Mouse (Mus musculus): ENCODE measurements around the gene Ascl3. TPM values are rescaled to one million over a fixed set of nuclear protein-coding genes. Genes with fewer than 3 reads are reported as not detected.

The Ascl3 gene
- not detected for total RNA-seq (2021)
- long read RNA-seq, experiment 1: 0 reads
- long read RNA-seq, experiment 2: 0 reads

DNA sequence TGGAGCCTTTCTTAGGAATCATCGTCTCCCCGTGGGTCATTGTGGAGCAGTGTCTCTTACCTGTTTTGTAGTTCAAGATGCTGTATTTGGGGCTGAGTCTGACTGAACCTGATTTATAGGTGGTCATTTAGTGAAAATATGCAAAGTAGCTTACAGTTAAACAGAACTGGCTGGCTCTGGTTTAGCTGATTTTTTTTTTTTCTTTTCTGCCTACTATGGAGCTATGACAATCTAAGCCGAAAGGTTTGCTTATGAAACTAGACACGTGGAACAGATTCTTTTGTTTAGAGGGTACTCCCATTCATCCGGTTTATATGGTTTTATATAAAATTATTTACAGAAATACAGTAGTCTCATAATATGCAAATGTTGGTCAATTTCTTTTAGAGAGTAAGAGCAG is at the start of gene Ascl3:
TSS of gene Ascl3 (minus strand) at position 101 of the 400 bp plus-strand sequence.
- no peak for DNase-seq (ENCODE audit: low spot score in 2 of 2)

- DNase-seq (ENCODE audit: low spot score in 2 of 2): no peak
Observed at GRCm38 (mm10) chr7:109781087-109781469, 49.6 kb upstream of the Ascl3 start.

DNA sequence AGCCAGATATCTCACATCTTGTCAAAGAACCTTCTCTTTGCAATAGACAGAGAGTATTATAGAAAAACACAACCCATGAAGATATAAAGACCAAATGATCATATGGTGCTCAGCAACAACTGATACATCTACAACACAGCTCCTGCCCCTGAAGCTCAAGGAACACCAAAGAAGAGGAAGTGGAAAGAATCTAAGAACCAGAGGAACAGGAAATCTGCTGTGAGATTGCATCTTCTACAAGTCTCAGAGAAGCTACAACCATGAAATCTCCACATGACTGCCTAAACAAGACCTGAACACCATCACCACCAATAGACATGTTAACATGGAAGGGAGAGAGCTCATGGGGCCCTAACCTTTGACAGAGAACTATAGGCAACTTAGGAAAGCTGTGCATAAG is 40.7 kb upstream of the Ascl3 start:
- DNase-seq (ENCODE audit: low spot score in 2 of 2): no peak

- DNase-seq (ENCODE audit: low spot score in 2 of 2): no peak
Observed at GRCm38 (mm10) chr7:109768699-109769383, 37.3 kb upstream of the Ascl3 start.

GRCm38 (mm10) chr7:109767575-109768350 is 36.2 kb upstream of the Ascl3 start:
- DNase-seq (ENCODE audit: low spot score in 2 of 2): no peak

GRCm38 (mm10) chr7:109764009-109764408 is 32.5 kb upstream of the Ascl3 start:
- DNase-seq (ENCODE audit: low spot score in 2 of 2): no peak

GRCm38 (mm10) chr7:109756291-109756690 is 24.8 kb upstream of the Ascl3 start:
- DNase-seq (ENCODE audit: low spot score in 2 of 2): no peak

- DNase-seq (ENCODE audit: low spot score in 2 of 2): no peak
Observed at GRCm38 (mm10) chr7:109754034-109754433, 22.5 kb upstream of the Ascl3 start.

DNA sequence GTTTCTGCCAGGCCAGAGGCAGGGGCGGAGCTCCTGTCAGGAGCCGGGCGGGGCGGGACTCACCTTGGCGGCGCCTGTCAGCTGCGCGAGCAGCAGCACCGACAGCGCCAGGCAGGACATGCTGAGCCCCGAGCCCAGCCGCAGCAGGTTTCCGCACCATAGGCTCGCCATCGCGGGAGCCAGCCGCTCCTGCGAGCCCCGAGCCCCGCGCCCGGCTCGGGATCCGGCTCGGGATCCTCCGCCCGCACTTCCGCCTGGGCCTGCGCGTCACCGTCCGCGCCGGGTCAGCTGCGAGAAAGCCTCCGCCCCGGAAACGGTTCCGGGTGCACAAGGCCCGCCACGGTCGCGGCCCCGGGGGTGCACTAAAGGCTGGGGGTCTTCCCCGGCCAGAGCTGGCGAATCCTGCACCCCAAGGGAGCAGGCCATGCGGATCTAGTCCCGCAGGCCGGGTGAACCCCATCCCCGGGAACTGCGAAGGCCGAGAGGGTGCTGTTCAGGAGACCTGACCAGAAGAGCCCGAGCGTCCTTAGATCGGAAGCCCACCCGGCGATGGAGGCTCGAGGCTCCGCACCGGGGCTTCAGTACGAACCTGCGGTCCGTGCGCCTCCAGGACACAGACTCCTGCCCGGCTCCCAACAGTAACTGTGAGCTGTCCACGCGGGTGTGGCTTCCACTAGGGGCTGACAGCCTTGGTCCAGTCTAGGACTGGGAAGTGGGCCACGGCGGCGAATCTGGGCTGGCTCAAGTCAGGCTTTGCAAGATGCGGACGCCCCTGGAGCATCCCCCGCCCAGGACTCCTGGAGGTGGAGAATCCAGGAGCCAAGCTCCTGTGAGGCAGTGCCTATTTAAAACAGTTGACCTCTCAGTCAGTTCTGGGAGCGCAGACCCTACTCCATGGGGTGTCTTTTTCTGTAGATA is 20.7 kb upstream of the Ascl3 start, which contains the start of gene Tmem9b:
TSS of gene Tmem9b (minus strand) at position 868 of the 918 bp plus-strand sequence.
- DNase-seq (ENCODE audit: low spot score in 2 of 2): peak; percentile 48 to 68

GRCm38 (mm10) chr7:109751427-109752007 is 20.0 kb upstream of the Ascl3 start:
- DNase-seq (ENCODE audit: low spot score in 2 of 2): no peak

DNA sequence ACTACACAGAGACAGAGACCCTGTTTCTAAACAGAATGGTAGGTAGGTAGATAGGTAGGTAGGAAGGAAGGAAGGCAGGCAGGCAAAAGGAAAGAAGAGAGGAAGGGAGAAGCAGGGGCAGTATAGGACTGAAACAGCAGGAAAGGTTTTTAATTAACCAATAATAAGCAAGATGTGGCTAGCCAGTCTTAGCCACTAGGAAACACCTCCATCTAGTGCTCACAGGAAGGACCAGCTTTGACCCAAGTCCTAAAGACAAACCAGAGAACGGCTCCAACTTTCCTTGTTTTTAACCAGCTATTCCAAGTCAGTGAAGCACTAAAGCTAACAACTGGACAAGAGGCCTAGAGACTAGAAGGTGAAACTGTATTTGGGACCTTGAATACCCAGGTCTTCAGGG is 16.2 kb upstream of the Ascl3 start:
- DNase-seq (ENCODE audit: low spot score in 2 of 2): no peak

DNA sequence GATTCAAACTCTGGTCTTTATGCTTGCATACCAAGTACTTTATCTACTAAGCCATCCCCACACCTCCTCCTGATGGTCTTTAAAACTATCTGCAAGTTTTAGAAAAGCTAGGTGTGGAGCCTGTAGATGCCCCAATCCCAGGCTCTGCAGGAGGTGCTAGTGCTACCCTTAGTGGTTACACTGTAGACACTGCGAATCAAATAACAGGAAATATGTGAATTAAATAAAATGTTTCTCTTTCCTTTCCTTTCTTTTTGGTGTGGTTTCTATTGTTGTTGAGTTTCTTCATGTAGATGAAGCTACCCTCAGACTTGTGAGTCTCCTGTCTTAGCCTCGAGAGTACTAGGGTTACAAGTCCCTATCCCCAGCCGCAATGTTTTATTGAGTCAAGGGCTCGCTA is 10.2 kb upstream of the Ascl3 start:
- DNase-seq (ENCODE audit: low spot score in 2 of 2): no peak

- no peak for DNase-seq (ENCODE audit: low spot score in 2 of 2)
Observed at GRCm38 (mm10) chr7:109741060-109741459, 9.5 kb upstream of the Ascl3 start.

DNA sequence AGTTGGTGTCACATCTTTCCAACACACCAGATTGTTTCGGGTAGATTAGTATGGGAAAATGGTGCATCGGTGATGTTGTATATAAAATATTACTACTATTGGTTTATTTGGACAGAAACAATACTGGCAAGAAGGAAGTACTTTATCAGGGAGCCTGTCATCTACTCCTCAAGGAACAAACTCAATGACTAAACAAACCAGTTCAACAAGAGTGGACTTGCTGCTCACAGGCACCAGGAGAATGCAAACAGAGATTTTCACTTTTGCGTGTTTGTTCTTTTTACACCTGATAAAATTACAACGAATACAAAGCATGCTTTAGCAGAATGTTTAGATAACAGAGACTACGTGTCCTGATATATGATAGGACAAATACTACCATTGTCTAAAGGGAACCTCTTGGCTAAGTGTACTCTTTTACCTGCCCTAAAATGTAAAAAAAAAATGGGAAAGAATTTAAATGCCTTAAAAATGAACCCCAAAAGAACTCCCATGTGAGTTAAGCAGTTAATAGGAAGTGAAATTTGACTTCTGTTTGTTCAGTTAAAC is 8.4 kb upstream of the Ascl3 start:
- DNase-seq (ENCODE audit: low spot score in 2 of 2): no peak

GRCm38 (mm10) chr7:109734806-109735205 is 3.3 kb upstream of the Ascl3 start:
- DNase-seq (ENCODE audit: low spot score in 2 of 2): no peak

GRCm38 (mm10) chr7:109723697-109724096 is 7.8 kb downstream of the Ascl3 start, which contains the start of gene BC051019:
TSS of gene BC051019 (minus strand) at chr7:109723850.
- DNase-seq (ENCODE audit: low spot score in 2 of 2): no peak

DNA sequence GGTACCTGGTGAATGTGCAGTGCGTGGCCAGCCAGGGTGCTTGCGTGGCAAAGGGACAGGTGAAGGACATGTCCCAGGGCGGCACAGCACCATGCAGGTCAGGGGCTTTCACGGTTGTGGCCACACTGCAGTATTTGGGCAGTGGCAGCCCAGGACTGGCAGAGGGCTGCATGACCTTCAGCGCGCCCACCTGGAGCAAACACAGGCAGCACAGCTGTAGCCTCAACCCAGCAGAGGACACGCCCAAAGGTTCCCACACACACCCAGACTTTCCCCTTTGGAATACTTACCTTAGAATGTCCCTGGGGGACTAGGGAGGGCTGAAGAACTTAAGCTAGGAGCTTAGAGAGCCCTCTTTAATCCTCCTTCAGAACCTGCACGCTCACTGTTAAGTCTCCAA is 8.4 kb downstream of the Ascl3 start:
- DNase-seq (ENCODE audit: low spot score in 2 of 2): no peak

GRCm38 (mm10) chr7:109722618-109723017 is 8.9 kb downstream of the Ascl3 start:
- no peak for DNase-seq (ENCODE audit: low spot score in 2 of 2)

DNA sequence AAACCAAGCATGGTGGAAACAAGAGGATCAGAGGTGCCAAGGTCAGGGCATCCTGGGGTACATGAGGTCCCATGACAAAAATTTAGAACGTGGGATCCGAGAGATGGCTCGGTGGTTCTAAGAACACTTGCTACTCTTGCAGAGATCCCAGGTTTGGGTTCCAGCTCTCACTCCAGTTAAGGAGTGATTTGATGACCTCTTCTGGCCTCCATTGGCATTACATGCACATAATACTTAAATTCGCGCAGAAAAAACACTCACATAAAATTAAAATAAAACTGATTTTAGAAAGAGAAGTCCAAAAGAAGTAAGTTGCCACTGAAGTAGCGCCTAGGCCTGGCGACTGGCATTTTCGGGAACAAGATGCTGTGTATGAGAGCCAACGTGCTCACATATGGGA is 12.2 kb downstream of the Ascl3 start:
- DNase-seq (ENCODE audit: low spot score in 2 of 2): no peak

DNA sequence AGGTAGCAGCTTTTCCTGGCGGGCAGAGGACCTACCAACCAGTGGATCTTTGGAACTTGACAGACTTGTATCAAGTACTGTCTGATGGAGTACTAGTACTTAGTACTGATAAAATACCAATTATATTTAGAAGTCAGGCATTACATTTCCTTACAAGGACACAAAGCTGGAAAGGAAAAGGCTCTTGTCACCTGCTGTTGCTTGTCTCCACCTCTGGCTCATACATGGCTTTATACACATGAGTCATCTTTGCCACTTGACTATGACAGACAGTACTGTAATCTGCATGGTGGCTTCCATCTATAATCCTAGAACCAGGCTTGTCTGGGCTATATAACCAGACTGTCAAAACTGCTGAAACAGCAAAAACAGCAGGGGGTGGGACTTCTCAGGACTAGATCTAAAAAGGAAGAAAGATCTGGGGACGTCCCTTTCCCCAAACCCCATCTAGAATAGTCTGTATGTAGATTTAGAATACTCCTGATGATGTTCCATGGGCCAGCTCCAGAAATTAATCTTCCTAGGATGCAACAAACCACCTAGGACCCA is 18.0 kb downstream of the Ascl3 start:
- DNase-seq (ENCODE audit: low spot score in 2 of 2): no peak
